Mouse (Mus musculus) kidney, postnatal 0 days (tissue): ENCODE measurements around the gene Smarcd2. TPM values are rescaled to one million over a fixed set of nuclear protein-coding genes. Genes with fewer than 3 reads are reported as not detected.
"Not testable (repeated sequence)": the region's sequence is repeated elsewhere in the genome, so short reads cannot be mapped to it uniquely, and the experiment has no call there.

Experiments
- ATAC-seq: fragments of 200-750 bp; cut with Nextera tagmentation; replicated peaks from 2 replicates; pipeline ENCODE4 v1.8.0; 2017; ENCODE audit warnings: low read depth, moderate number of reproducible peaks, moderate TSS enrichment, moderate library complexity; ENCODE audit not compliant: low FRiP score
- DNase-seq: peaks from one replicate; pipeline ENCODE4 v3.0.0-alpha.2; 2016; ENCODE audit warnings: low spot score
- H3K27ac ChIP-seq: fragments of 300-500 bp; sonication (generic); 2 replicates; pipeline ENCODE4 v1.5.1; 2014; ENCODE audit warnings: mild to moderate bottlenecking
- H3K27me3 ChIP-seq: fragments of 300-500 bp; sonication (generic); 2 replicates; pipeline ENCODE4 v1.6.1; 2014; ENCODE audit warnings: low read length, mixed read lengths; ENCODE audit not compliant: insufficient read depth
- H3K36me3 ChIP-seq: fragments of 300-500 bp; sonication (generic); 2 replicates; pipeline ENCODE4 v1.6.1; 2014; ENCODE audit warnings: low read length, mixed read lengths; ENCODE audit not compliant: insufficient read depth
- H3K4me1 ChIP-seq: fragments of 300-500 bp; sonication (generic); replicated peaks from 2 replicates; pipeline ENCODE4 v1.6.1; 2014; ENCODE audit warnings: antibody characterized with exemption, low read length, mixed read lengths; ENCODE audit not compliant: insufficient read depth
- H3K4me2 ChIP-seq: fragments of 300-500 bp; sonication (generic); 2 replicates; pipeline ENCODE4 v1.6.1; 2014; ENCODE audit warnings: mild to moderate bottlenecking, low read length, moderate library complexity, mixed read lengths
- H3K4me3 ChIP-seq: fragments of 300-500 bp; sonication (generic); replicated peaks from 2 replicates; pipeline ENCODE4 v1.5.1; 2014; ENCODE audit warnings: low read depth, low read length
- H3K9ac ChIP-seq: fragments of 300-500 bp; sonication (generic); 2 replicates; pipeline ENCODE4 v1.6.1; 2014; ENCODE audit warnings: low read depth, low read length
- H3K9me3 ChIP-seq: fragments of 300-500 bp; sonication (generic); replicated peaks from 2 replicates; pipeline ENCODE4 v1.6.1; 2016; ENCODE audit warnings: low read length, inconsistent platforms, mixed read lengths
- CTCF ChIP-seq: IDR thresholded peaks from 2 replicates; pipeline ENCODE4 v1.5.1; 2016; ENCODE audit warnings: antibody characterized with exemption, low read depth, mild to moderate bottlenecking, moderate library complexity
- WGBS: fragments of 180-500 bp; shearing (Covaris S2); extraction: QIAGEN DNeasy Blood & Tissue Kit; methylation state at CpG from one replicate; pipeline ENCODE4 v1.1.7; 2014; 5-methylcytosine and 5-hydroxymethylcytosine counted together
- polyA plus RNA-seq: library from polyadenylated mRNA; unstranded; fragments of >200 nt; fragmentation: Nextera tagmentation; extraction: Ambion mirVana; gene quantifications from 2 replicates; pipeline ENCODE4 v1.2.1, GENCODE M21; 2015

The Smarcd2 gene
- polyA plus RNA-seq, 1 experiment from 2014 or later: 44.6 TPM

- not testable (repeated sequence) for H3K9me3 ChIP-seq, H3K4me2 ChIP-seq, H3K4me3 ChIP-seq, H3K4me1 ChIP-seq, H3K27me3 ChIP-seq, H3K9ac ChIP-seq, DNase-seq, H3K27ac ChIP-seq, ATAC-seq
- WGBS: 73% methylated on average over 8 of the region's 8 CpGs
- H3K36me3 ChIP-seq: peaks cover 36% of the 10 kb centered on the region
- TF ChIP-seq CTCF: peak; percentile 51
Measured at GRCm38 (mm10) chr11:106233978-106234377, 38.8 kb downstream of the Smarcd2 start.

- Histone ChIP-seq H3K27ac (no peak overlapping the region), H3K4me3 (no peak overlapping the region), H3K9ac (no peak overlapping the region), H3K9me3 (no peaks in the 10 kb centered on the region), H3K4me2 (no peak overlapping the region), H3K27me3 (no peaks in the 10 kb centered on the region), H3K36me3 (peaks cover 6% of the 10 kb centered on the region; the same call in 1 of the 2 replicates), H3K4me1 (no peaks in the 10 kb centered on the region; the same call in 1 of the 2 replicates)
- no peak for DNase-seq
- 87% methylated on average over 3 of the region's 3 CpGs for WGBS
- no peak for ATAC-seq
- TF ChIP-seq CTCF: no peak
Measured at GRCm38 (mm10) chr11:106220603-106221002, 52.2 kb downstream of the Smarcd2 start.

- no peak for TF ChIP-seq CTCF
- peaks cover 6% of the 10 kb centered on the region for H3K4me1 ChIP-seq
- H3K27me3 ChIP-seq: no peaks in the 10 kb centered on the region
- under 1% methylated on average over 70 of the region's 70 CpGs for WGBS
- DNase-seq: peak; percentile 97
- ATAC-seq: peak; percentile 94
- H3K9ac ChIP-seq: peak within 1 kb of the TSS; percentile 98
- peak within 1 kb of the TSS; percentile 67 for H3K4me2 ChIP-seq
- no peaks in the 10 kb centered on the region for H3K9me3 ChIP-seq
- H3K36me3 ChIP-seq: peaks cover 5% of the 10 kb centered on the region; the same call in 1 of the 2 replicates
- H3K27ac ChIP-seq: peak within 1 kb of the TSS; percentile 96
- H3K4me3 ChIP-seq: peak within 1 kb of the TSS; percentile 94
Measured at GRCm38 (mm10) chr11:106216730-106217490, 55.9 kb downstream of the Smarcd2 start, which contains the start of gene Ddx42. TSS of gene Ddx42 (plus strand) at chr11:106216926.

GRCm38 (mm10) chr11:106215927-106216729, 56.6 kb downstream of the Smarcd2 start, which contains the start of gene Ccdc47:
TSS of gene Ccdc47 (minus strand) at chr11:106216344.
- Histone ChIP-seq H3K9ac (peak within 1 kb of the TSS; percentile 98), H3K4me1 (peaks cover 6% of the 10 kb centered on the region), H3K36me3 (peaks cover 13% of the 10 kb centered on the region), H3K4me2 (peak within 1 kb of the TSS; percentile 67), H3K9me3 (no peaks in the 10 kb centered on the region), H3K4me3 (peak within 1 kb of the TSS; percentile 94), H3K27me3 (no peaks in the 10 kb centered on the region), H3K27ac (peak within 1 kb of the TSS; percentile 96)
- DNase-seq: peak; percentile 99
- TF ChIP-seq CTCF: no peak
- WGBS: 0% methylated on average over 46 of the region's 46 CpGs
- peak; percentile 97 for ATAC-seq

- DNase-seq (no peak), ATAC-seq (no peak)
- Histone ChIP-seq H3K4me3 (peak overlapping the region; percentile 94), H3K4me2 (peak overlapping the region; percentile 67), H3K4me1 (peaks cover 6% of the 10 kb centered on the region), H3K27ac (peak overlapping the region; percentile 96), H3K9ac (peak overlapping the region; percentile 80), H3K27me3 (no peaks in the 10 kb centered on the region), H3K9me3 (no peaks in the 10 kb centered on the region), H3K36me3 (peaks cover 17% of the 10 kb centered on the region)
- WGBS: 25% methylated on average over 7 of the region's 7 CpGs
- TF ChIP-seq CTCF: no peak
Measured at GRCm38 (mm10) chr11:106215450-106215859, 57.3 kb downstream of the Smarcd2 start.

GRCm38 (mm10) chr11:106214856-106215255, 57.9 kb downstream of the Smarcd2 start:
- H3K4me2 ChIP-seq: peak overlapping the region; percentile 67
- TF ChIP-seq CTCF: no peak
- ATAC-seq (no peak), DNase-seq (no peak)
- H3K36me3 ChIP-seq: peaks cover 23% of the 10 kb centered on the region
- H3K9me3 ChIP-seq: no peaks in the 10 kb centered on the region
- WGBS: 82% methylated on average over 5 of the region's 5 CpGs
- peak overlapping the region; percentile 80; the same call in 1 of the 2 replicates for H3K9ac ChIP-seq
- H3K27ac ChIP-seq: 0 out of 2 replicates have a peak overlapping the region, but pooled peaks have one; percentile 96
- peaks cover 6% of the 10 kb centered on the region for H3K4me1 ChIP-seq
- H3K27me3 ChIP-seq: no peaks in the 10 kb centered on the region
- H3K4me3 ChIP-seq: peak overlapping the region; percentile 94; the same call in 1 of the 2 replicates

Other genes with a start within 250 kb of the Smarcd2 start
- 41.0 and 43.1 TPM in 2 replicates for gene Dcaf7, start 236.1 kb downstream of the Smarcd2 start, polyA plus RNA-seq
- gene Taco1, start 206.9 kb downstream of the Smarcd2 start, polyA plus RNA-seq: 10.5 and 10.8 TPM in 2 replicates
- 20.0 and 20.5 TPM in 2 replicates for gene Map3k3, start 188.4 kb downstream of the Smarcd2 start, polyA plus RNA-seq
- not detected in 2 replicates for gene Gm10840, start 112.1 kb downstream of the Smarcd2 start, polyA plus RNA-seq
- 132 and 140 TPM in 2 replicates for gene Limd2, start 112.1 kb downstream of the Smarcd2 start, polyA plus RNA-seq
- gene Strada, start 70.8 kb downstream of the Smarcd2 start, polyA plus RNA-seq: 19.9 and 21.6 TPM in 2 replicates
- 81.1 and 88.0 TPM in 2 replicates for gene Ccdc47, start 56.6 kb downstream of the Smarcd2 start, polyA plus RNA-seq
- gene Ddx42, start 56.0 kb downstream of the Smarcd2 start, polyA plus RNA-seq: 48.6 and 52.1 TPM in 2 replicates
- 40.6 and 45.1 TPM in 2 replicates for gene Ftsj3, start 16.9 kb downstream of the Smarcd2 start, polyA plus RNA-seq
- gene Psmc5, start 16.8 kb downstream of the Smarcd2 start, polyA plus RNA-seq: 223 and 251 TPM in 2 replicates
- gene Tcam1, start 3.7 kb upstream of the Smarcd2 start, polyA plus RNA-seq: 0.49 and 0.59 TPM in 2 replicates
- gene Gh, start 28.9 kb upstream of the Smarcd2 start, polyA plus RNA-seq: not detected in 2 replicates
- 7.7 and 7.8 TPM in 2 replicates for gene Cd79b, start 41.8 kb upstream of the Smarcd2 start, polyA plus RNA-seq
- 0.22 and 0.37 TPM in 2 replicates for gene Scn4a, start 80.3 kb upstream of the Smarcd2 start, polyA plus RNA-seq
- gene Prr29, start 92.5 kb upstream of the Smarcd2 start, polyA plus RNA-seq: 0.15 and 0.24 TPM in 2 replicates
- gene Icam2, start 115.1 kb upstream of the Smarcd2 start, polyA plus RNA-seq: 62.5 and 63.3 TPM in 2 replicates
- 3.3 and 3.5 TPM in 2 replicates for gene Ern1, start 214.9 kb upstream of the Smarcd2 start, polyA plus RNA-seq